Mouse (Mus musculus) E14TG2a.4 (cell line): ENCODE results near the gene Mslnl.

Experiments used
- CTCF ChIP-seq: conservative IDR thresholded peaks from 2 replicates; pipeline ENCODE4 v1.5.1; 2014; ENCODE audit warnings: low read length
- POU5F1 ChIP-seq: IDR thresholded peaks from 2 replicates; pipeline ENCODE4 v1.6.1; 2014; ENCODE audit warnings: low read length, borderline replicate concordance

DNA sequence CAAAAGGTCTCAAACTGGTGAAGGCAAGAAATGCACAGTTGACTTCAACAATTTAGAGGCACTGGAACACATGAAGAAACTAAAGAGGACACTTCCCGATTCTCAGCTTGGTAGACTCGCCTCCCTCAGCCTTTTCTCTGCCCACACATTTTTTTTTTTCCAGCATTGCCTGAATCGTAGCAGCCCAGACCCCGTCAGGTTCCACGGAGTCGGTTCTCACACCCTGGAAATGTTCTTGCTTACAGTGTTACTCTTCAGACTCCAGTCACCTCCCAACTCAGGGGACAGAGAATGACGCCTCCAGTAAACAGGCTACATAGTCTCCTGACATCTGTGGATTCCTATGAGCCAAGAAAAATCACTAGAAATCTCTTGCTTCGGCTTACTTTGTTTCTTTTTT is 24.3 kb downstream of the Mslnl start:
- TF ChIP-seq CTCF, result no peak
- TF ChIP-seq POU5F1, result no peak
